Mouse (Mus musculus) liver, embryonic 12.5 days (tissue): ENCODE measurements around the gene Pou2f3. TPM values are rescaled to one million over a fixed set of nuclear protein-coding genes. Genes with fewer than 3 reads are reported as not detected.

Source experiments
- ATAC-seq: fragments of 200-750 bp; cut with Nextera tagmentation; 2 replicates; pipeline ENCODE4 v1.8.0; 2017; ENCODE audit warnings: moderate number of reproducible peaks, mild to moderate bottlenecking, moderate library complexity
- H3K27ac ChIP-seq: fragments of 300-500 bp; sonication (generic); 2 replicates; pipeline ENCODE4 v1.5.1; 2016; ENCODE audit warnings: mild to moderate bottlenecking
- H3K27me3 ChIP-seq: fragments of 300-500 bp; sonication (generic); replicated peaks from 2 replicates; pipeline ENCODE4 v1.6.1; 2016; ENCODE audit warnings: mild to moderate bottlenecking, moderate library complexity
- H3K36me3 ChIP-seq: fragments of 300-500 bp; sonication (generic); 2 replicates; pipeline ENCODE4 v1.6.1; 2016; ENCODE audit warnings: mild to moderate bottlenecking, moderate library complexity
- H3K4me1 ChIP-seq: fragments of 300-500 bp; sonication (generic); 2 replicates; pipeline ENCODE4 v1.6.1; 2016
- H3K4me2 ChIP-seq: fragments of 300-500 bp; sonication (generic); 2 replicates; pipeline ENCODE4 v1.6.1; 2016; ENCODE audit warnings: mild to moderate bottlenecking, moderate library complexity
- H3K4me3 ChIP-seq: fragments of 300-500 bp; sonication (generic); 2 replicates; pipeline ENCODE4 v1.5.1; 2016; ENCODE audit warnings: mild to moderate bottlenecking, moderate library complexity
- H3K9ac ChIP-seq: fragments of 300-500 bp; sonication (generic); 2 replicates; pipeline ENCODE4 v1.6.1; 2016; ENCODE audit warnings: mild to moderate bottlenecking, moderate library complexity
- H3K9me3 ChIP-seq: fragments of 300-500 bp; sonication (generic); replicated peaks from 2 replicates; pipeline ENCODE4 v1.6.1; 2016; ENCODE audit warnings: mild to moderate bottlenecking, moderate library complexity
- WGBS: fragments of 180-500 bp; shearing (Covaris S2); methylation state at CpG from one replicate; pipeline ENCODE4 v1.1.7; 2016; ENCODE audit not compliant: insufficient replicate concordance; 5-methylcytosine and 5-hydroxymethylcytosine counted together
- polyA plus RNA-seq: library from polyadenylated mRNA; unstranded; fragments of >200 nt; fragmentation: Nextera tagmentation; extraction: Ambion mirVana; gene quantifications from 2 replicates; pipeline ENCODE4 v1.2.1, GENCODE M21; 2016

The Pou2f3 gene
- polyA plus RNA-seq, 1 experiment from 2014 or later = not detected

DNA sequence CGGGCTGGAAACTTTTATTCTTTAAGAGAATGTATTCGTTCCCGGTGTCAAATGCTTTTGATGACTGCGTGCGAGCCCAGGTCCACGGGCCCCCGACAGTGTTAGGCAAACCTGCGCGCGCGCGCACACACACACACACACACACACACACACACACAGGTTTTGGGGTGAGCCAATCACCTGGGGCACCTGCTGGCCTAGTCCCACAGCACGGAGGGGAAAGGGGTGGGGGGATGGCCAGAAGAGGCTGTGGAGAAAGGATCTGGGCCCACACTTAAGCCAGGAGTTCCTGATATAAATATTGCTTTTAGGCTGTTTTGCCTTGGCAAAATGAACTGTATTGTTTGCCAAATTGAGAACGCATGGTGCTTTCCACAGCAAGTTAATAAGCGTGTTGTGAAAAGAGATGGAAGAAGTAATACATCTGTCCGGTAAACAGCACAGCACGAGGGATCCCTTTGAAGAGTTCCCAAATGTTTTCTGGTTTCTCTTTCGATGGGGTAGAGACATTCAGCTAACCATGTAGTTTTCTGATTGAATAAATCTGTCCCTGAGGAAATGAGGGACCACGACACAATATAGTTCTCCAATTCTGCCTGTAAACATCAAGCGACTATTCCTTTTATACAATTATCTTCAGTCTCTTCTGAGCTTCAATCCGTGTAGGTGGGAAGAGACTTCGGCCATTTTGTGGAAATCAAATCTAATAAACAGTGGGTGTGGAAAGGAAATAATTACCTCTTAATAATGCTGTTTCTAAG lies 103.6 kb downstream of the Pou2f3 start:
- peaks cover 39% of the 10 kb centered on the region for H3K4me1 ChIP-seq
- peak overlapping the region; percentile 97 for H3K27ac ChIP-seq
- H3K36me3 ChIP-seq = no peaks in the 10 kb centered on the region
- peak overlapping the region; percentile 81 for H3K4me2 ChIP-seq
- no peaks in the 10 kb centered on the region for H3K9me3 ChIP-seq
- ATAC-seq = no peak
- H3K4me3 ChIP-seq = peak overlapping the region; percentile 91
- WGBS = 22% methylated on average over 22 of the region's 22 CpGs
- H3K27me3 ChIP-seq = peaks cover 61% of the 10 kb centered on the region
- H3K9ac ChIP-seq = peak overlapping the region; percentile 94

DNA sequence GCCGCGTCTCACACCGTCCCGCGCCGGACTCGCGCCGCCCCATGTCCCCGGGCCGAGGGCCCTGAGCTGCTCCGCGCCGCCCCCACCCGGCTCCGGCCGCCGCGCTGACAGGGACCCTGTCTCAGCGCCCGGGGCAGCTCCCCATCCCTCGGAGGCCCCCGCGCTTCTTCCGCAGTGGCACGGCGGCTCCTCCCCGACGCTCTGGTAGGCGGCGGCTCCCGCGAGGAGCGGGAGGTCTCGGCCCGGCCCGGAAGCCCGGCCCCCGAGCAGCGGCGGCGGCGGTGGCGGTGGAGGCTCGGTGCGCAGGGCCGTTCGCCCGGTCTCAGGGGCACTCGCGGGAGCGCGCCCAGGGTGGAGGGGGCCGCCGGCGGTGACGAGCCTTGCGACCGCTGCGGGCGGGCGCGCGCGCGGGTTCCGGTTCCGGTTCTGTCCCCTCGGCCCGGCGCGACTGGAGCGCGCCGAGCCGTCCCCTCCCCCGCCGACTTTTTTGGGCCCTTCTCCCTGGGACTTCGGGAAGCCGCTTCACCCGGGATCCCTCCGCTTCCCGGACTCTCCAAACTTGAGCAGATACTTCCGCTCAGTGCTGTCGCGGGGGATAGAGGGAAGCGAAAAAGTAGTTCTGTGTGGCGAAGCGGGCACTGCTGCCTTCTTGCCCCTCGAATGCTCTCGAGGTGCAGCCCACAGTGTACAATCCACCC lies 104.4 kb downstream of the Pou2f3 start:
- Histone ChIP-seq H3K27ac (peak overlapping the region; percentile 97), H3K36me3 (no peaks in the 10 kb centered on the region), H3K4me1 (peaks cover 47% of the 10 kb centered on the region), H3K4me3 (peak overlapping the region; percentile 91), H3K9me3 (no peaks in the 10 kb centered on the region), H3K27me3 (peaks cover 53% of the 10 kb centered on the region), H3K4me2 (peak overlapping the region; percentile 81), H3K9ac (peak overlapping the region; percentile 94)
- WGBS = under 1% methylated on average over 70 of the region's 91 CpGs
- ATAC-seq = peak; percentile 72

DNA sequence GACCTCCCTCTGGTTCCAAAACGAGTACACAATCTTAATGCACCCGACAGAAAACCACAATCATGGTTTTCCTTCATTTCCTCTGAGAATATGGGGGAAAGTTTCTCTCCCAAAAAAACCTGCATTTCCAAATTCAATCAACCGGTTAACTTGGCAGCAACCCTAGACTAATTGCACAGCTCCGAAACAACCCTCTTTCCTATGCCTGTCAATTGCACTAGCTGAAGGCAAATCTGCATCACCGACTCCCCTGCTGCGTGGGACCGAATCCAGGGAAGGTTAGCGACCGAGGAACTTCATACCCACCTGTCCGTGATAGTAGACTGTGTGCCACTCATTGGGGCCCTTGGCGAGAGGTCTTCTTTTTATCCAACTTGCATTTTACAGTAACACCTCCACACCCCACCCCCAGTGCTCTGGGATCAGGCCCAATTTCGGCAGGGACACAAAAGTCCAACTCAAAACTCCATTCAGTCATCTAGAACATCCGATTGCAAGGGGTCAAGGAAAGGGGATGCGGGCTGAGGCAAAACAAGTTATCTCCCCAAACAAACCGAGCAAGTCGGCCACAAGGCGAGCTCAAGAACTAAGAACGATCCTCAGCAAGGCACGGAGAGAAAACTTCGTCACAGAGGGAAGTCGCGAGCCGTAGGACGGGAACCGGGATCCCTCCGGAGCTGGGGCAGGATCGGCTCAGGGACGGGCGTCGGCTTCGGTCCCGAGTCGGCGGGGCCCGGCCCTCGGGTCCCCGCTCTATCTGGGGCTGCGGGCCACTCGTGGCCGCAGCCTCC lies 105.1 kb downstream of the Pou2f3 start:
- WGBS = 1% methylated on average over 40 of the region's 40 CpGs

DNA sequence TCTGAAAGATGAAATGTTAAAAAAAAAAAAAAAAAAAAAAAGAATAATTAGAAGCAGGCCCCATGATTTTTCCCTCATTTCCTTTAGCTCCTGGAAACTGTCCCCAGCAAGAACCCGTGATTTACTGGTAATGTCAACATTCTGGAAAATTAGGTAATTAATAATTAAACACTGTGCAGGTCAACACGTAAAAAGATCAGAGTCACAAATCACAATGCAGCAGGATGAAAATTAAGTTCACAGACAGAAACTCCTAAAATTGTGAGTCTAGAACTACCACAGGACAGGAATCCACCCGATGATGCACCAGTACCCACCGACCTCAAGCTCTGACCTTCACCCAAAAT lies 105.7 kb downstream of the Pou2f3 start:
- H3K27ac ChIP-seq = peak overlapping the region; percentile 97
- 12% methylated on average over 4 of the region's 4 CpGs for WGBS
- H3K27me3 ChIP-seq = peaks cover 40% of the 10 kb centered on the region

More for the DNA sequence above, 105.1 kb downstream of the Pou2f3 start:
- H3K27me3 ChIP-seq = peaks cover 46% of the 10 kb centered on the region
- peaks cover 50% of the 10 kb centered on the region for H3K4me1 ChIP-seq
- H3K9ac ChIP-seq = peak overlapping the region; percentile 94
- peak overlapping the region; percentile 97 for H3K27ac ChIP-seq
- peak overlapping the region; percentile 81 for H3K4me2 ChIP-seq
- H3K36me3 ChIP-seq = no peaks in the 10 kb centered on the region
- H3K4me3 ChIP-seq = peak overlapping the region; percentile 91
- peak; percentile 40; the same call in 1 of the 2 replicates for ATAC-seq
- no peaks in the 10 kb centered on the region for H3K9me3 ChIP-seq

DNA sequence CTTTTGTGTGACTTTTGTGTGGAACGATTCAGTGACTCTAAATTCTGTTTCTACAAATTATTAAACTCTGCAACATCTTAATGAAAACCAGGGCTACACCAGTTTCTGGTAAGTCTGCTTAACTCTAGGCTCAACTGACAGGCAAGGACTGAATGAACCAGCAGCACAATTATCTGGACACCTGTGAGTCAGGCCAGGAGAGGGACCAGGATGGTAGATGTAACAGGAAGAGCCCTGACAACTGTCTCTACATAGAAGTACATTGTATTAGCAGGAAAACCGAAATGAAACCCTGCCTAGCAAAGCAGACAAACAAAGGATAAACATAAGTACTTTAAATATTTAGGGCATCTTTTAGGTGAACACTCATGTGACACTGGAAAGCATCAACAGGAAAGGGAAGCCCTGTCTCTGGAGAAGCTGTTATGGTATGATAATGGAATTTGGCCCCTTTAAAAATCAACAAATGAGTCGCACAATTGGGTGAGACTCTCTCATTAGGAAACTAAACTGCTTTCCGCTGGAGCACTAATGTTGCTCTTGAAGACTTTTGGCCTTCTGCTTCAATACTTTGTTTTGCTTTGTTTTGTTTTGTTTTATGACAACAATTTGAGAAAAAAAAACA lies 106.4 kb downstream of the Pou2f3 start:
- H3K4me3 ChIP-seq = peak overlapping the region; percentile 91
- H3K4me1 ChIP-seq = peaks cover 56% of the 10 kb centered on the region
- 34% methylated on average over 4 of the region's 4 CpGs for WGBS
- no peaks in the 10 kb centered on the region for H3K9me3 ChIP-seq
- peaks cover 33% of the 10 kb centered on the region for H3K27me3 ChIP-seq
- no peak for ATAC-seq
- H3K27ac ChIP-seq = peak overlapping the region; percentile 97
- peak overlapping the region; percentile 94 for H3K9ac ChIP-seq
- H3K4me2 ChIP-seq = peak overlapping the region; percentile 81
- no peaks in the 10 kb centered on the region for H3K36me3 ChIP-seq

More for the DNA sequence above, 105.7 kb downstream of the Pou2f3 start:
- peaks cover 54% of the 10 kb centered on the region for H3K4me1 ChIP-seq
- no peaks in the 10 kb centered on the region for H3K9me3 ChIP-seq
- H3K4me2 ChIP-seq = peak overlapping the region; percentile 81
- peak overlapping the region; percentile 91 for H3K4me3 ChIP-seq
- no peaks in the 10 kb centered on the region for H3K36me3 ChIP-seq
- no peak for ATAC-seq
- peak overlapping the region; percentile 94 for H3K9ac ChIP-seq

DNA sequence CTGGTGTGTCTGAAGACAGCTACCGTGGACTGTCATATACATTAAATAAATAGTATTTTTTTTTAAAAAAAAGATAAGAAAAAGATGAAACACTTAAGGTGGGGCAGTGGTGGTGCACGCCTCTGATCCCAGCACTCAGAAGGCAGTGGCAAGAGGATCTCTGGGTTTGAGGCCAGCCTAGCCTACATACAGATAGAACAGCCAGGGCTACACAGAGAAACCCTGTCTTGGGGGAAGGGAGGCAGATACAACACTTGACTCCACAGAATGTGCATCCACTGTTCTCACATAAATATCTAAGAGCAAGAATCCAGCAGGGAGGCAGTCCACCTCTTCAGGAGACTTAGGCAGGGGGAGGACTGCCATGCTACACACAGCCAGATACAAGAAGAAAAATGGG lies 107.2 kb downstream of the Pou2f3 start:
- H3K9ac ChIP-seq = peak overlapping the region; percentile 94
- peak overlapping the region; percentile 81 for H3K4me2 ChIP-seq
- peaks cover 26% of the 10 kb centered on the region for H3K27me3 ChIP-seq
- H3K36me3 ChIP-seq = no peaks in the 10 kb centered on the region
- H3K4me1 ChIP-seq = peaks cover 61% of the 10 kb centered on the region
- H3K27ac ChIP-seq = peak overlapping the region; percentile 97
- ATAC-seq = 0 out of 2 replicates have a peak, but pooled peaks have one; percentile 26
- peak overlapping the region; percentile 91 for H3K4me3 ChIP-seq
- H3K9me3 ChIP-seq = no peaks in the 10 kb centered on the region
- WGBS = 58% methylated on average over 2 of the region's 2 CpGs

DNA sequence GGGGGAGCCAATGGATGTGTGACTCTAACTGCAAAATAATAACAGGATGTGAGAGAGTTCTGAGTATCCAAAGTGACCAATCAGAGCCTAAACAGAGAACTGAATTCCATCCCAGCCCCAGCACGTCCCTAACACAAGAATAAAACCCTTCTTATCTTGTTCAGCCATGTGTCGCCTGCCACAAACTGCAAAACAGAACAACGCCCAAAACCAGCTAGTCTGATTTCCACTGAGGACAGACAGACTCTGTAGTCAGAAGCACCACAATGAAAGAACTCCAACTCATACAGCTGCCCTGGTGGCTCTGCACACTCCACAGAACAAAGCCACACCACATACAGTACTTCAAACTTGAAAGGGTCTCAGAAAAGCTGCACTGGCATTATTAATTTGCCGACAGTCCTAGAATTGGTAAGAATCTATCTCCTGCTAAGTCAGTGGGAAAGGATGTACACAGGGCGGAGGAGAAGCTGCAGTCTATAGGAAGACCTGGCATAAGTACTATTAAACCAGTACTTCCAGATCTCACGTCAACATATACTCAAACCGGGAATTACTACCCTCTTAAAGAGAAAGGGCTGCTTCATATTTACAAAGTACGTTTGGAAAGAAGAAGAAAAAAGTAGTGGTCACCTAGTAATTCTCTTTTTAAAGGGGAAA lies 108.1 kb downstream of the Pou2f3 start:
- Histone ChIP-seq H3K9ac (peak overlapping the region; percentile 94), H3K27me3 (peaks cover 20% of the 10 kb centered on the region), H3K9me3 (no peaks in the 10 kb centered on the region)

DNA sequence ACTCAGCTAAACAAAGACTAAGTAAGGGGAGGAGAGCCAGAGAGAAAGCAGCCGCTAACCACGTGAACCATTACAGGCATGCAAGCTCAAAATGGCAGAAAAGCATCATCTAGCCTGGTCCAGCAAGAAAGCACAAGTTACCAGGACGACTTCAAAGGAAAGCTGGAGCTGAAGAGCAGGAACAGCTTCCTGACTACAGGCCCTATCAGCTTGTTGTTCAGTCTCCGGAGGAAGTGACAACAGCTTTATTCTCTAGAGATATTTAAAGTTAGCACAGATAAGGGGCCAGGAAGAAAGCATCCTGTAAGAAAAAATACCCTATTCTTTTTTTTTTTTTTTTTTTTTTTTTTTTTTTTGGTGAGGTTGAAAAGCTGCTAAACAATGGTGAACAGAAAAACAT lies 111.2 kb downstream of the Pou2f3 start:
- no peak overlapping the region for H3K4me3 ChIP-seq
- 0 out of 2 replicates have a peak overlapping the region, but pooled peaks have one; percentile 16 for H3K4me2 ChIP-seq
- H3K27ac ChIP-seq = no peak overlapping the region
- peaks cover 11% of the 10 kb centered on the region; the same call in 1 of the 2 replicates for H3K27me3 ChIP-seq
- peaks cover 62% of the 10 kb centered on the region for H3K4me1 ChIP-seq
- H3K9me3 ChIP-seq = no peaks in the 10 kb centered on the region
- no peak for ATAC-seq
- WGBS = 22% methylated on average over 4 of the region's 4 CpGs
- no peak overlapping the region for H3K9ac ChIP-seq
- no peaks in the 10 kb centered on the region for H3K36me3 ChIP-seq

More for the DNA sequence above, 108.1 kb downstream of the Pou2f3 start:
- ATAC-seq = peak; percentile 89
- H3K4me3 ChIP-seq = peak overlapping the region; percentile 91
- H3K36me3 ChIP-seq = no peaks in the 10 kb centered on the region
- peaks cover 66% of the 10 kb centered on the region for H3K4me1 ChIP-seq
- peak overlapping the region; percentile 81 for H3K4me2 ChIP-seq
- H3K27ac ChIP-seq = peak overlapping the region; percentile 97
- 23% methylated on average over 8 of the region's 8 CpGs for WGBS

DNA sequence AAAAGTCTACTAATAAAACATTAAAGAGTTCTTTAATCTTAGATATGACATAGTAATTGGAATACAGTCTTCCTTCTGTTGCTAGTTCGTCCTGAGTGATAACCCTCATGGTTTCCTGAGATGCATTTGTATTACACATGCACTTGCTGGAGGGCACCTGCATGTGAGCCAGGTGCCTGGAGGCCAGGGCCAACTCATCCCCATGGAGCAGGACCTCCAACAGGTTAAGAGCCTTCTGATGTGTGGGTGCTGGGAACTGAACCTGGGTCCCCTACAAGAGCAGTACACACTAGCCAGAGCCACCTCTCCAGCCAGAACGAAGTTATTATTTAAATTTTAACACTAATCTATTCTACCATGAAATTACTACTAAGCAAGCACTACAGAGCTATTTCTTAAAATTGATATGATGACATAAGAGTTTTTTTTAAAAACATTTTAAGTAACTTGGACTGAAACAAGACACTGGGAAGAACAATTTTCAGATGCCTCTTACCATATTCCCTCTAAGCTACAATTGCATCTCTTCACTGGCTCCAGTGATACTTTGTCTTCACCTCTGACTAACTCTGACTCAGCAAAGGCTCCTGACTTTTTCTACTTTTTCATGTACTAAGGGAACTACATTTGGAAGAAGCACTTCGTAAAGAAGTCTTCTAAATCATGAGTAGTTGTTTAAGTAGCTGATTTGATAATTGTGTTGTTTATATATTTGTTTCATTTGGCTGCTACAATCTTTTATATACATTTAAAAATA lies 112.2 kb downstream of the Pou2f3 start:
- Histone ChIP-seq H3K27ac (no peak overlapping the region), H3K9me3 (no peaks in the 10 kb centered on the region), H3K36me3 (no peaks in the 10 kb centered on the region), H3K4me2 (no peak overlapping the region), H3K4me3 (no peak overlapping the region), H3K9ac (no peak overlapping the region), H3K4me1 (peaks cover 52% of the 10 kb centered on the region), H3K27me3 (peaks cover 17% of the 10 kb centered on the region; the same call in 1 of the 2 replicates)
- no peak for ATAC-seq
- WGBS = 71% methylated on average over 3 of the region's 3 CpGs

DNA sequence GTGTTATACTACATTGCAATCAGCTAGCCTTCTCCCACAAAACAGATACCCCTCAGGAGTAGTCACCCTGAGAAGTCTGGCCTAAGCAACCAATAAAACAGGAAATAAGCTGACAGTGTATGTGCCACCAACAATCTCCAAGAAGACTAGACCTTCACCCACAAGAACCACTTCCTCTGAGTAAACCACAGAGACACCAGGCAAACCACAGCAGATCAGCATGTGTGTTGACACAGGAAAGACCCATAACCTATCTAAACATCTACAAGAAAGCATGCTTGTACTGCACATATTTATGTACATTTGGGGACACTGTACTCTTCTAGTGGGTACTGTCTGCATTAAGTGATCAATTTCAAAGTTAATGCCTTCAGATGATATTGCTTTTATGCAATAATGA lies 113.8 kb downstream of the Pou2f3 start:
- Histone ChIP-seq H3K27me3 (peaks cover 25% of the 10 kb centered on the region), H3K4me2 (no peak overlapping the region), H3K9me3 (no peaks in the 10 kb centered on the region), H3K4me1 (peaks cover 46% of the 10 kb centered on the region), H3K9ac (no peak overlapping the region), H3K27ac (no peak overlapping the region), H3K4me3 (no peak overlapping the region), H3K36me3 (no peaks in the 10 kb centered on the region)
- no peak for ATAC-seq
